Mouse (Mus musculus) kidney, adult 18-20 months (tissue): ENCODE data around the gene Art3.
A peak's percentile ranks its signal among the peaks of the same experiment; 100 is the strongest.

Source experiments
- DNase-seq: peaks from one replicate; pipeline ENCODE4 v3.0.0; 2021

Art3 gene

DNA sequence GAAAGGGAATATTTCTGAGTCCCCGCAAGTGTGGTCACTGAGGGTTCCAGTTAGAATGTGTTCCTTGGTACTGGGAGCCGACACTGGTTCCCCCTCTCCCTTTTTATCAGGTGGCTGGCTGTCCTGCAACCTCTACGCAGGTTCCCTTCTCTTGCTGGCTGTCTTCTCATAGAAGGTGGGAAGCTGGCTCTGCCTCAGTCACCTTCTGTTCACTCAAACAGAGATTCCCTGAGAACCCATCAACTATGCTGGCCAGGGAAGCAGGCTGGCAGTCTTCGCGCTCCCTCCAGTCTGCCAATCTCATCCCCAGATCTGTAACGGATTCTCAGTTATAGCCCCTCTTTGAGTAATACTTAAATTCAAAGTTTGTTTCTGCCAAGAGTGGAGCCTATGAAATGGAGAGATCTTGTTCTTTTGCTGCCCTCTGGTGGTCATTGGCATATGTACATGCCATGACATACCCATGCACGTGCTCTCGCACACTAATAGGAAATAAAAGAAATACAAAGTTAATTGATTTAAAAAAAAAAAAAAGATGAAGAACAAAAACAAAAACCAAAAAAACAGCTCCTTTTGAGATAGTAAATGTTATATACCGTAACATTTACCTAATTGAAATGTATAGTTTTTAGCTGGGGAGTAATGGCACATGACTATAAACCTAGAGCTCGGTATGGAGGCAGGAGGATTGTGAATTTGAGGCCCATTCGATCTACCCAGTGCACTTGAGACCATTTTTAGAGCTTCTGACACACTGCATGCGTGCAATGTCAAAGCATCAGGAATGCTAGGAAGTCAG lies 50.1 kb downstream of the Art3 start:
- DNase-seq = peak; percentile 81

GRCm38 (mm10) chr5:92382349-92382679 lies 50.7 kb downstream of the Art3 start:
- no peak for DNase-seq

DNA sequence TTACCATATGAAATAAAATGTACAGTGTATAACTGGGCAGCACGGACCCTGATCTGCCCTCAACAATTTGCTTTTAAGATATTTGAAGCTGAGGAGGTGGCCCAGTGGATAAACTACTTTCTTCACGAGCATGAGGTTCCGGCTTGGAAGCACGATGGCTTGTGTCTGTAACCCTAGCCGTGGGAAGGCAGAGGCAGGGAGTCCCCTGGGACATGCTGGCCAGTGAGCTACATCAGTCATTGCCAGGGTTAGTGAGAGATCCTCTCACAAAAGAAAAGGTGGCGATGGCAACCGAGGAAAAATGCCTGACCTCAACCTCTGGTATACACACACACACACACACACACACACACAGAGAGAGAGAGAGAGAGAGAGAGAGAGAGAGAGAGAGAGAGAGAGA lies 52.1 kb downstream of the Art3 start:
- DNase-seq = no peak

DNA sequence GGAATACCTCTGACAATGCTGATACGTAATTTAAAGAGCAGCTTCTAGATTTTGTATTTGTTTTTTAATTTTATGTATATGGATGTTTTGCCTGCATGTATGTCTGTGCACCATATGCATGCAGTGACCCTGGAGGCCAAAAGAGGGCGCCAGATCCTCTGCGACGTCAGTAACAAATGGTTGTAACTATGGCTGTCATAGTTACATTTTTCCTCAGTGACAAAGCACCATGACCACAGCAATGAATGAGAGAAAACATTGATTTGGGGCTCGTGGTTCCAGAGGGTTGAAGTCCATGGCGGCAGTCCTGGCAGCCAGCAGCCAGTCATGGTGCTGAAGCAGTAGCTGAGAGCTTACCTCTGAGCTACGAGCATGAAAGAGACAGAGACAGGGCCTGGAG lies 53.2 kb downstream of the Art3 start:
- DNase-seq = no peak

DNA sequence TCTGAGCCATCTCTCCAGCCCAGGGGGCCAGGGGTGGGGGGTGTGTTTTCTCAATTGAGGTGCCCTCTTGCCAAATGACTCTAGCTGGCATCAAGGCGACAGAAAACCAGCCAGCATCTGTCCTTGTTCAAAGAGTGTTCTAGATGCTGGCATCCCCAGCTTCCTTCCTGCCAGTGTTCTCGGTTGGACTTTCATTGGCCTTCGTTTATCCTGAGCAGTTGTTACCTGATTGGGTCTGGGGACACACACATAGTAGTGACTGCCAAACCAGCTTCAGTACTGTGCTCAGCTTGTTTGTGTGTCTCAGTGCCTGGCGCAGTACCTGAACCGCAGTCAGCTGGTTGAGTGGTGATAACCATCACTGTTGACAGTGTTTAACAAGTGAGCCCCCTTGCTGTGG lies 54.5 kb downstream of the Art3 start:
- DNase-seq = no peak

DNA sequence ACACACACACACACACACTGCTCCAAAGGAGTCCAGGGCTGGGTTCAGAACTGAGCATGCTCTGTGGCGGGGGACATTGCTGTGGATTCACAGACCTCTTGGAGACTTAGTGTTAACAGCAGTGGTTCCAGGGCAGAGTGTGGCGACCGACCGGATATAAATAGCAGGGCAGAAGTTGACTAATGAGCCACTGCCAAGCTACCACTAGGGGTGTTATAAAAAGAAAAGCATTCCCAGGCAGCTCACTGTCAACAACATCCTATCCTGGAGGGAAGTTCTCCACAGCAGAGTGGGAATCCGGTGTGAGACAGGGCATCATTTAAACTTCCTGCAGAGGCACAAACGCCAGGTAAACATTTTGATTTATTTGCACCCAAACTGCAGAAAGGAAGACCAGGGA lies 55.0 kb downstream of the Art3 start:
- no peak for DNase-seq

- DNase-seq = peak; percentile 38
These were observed 55.8 kb downstream of the Art3 start for GRCm38 (mm10) chr5:92387433-92387832.

GRCm38 (mm10) chr5:92389977-92390376 lies 58.4 kb downstream of the Art3 start:
- DNase-seq = no peak

- DNase-seq = no peak
These were observed 59.0 kb downstream of the Art3 start for GRCm38 (mm10) chr5:92390615-92391014.

GRCm38 (mm10) chr5:92392542-92392941 lies 60.9 kb downstream of the Art3 start:
- no peak for DNase-seq

GRCm38 (mm10) chr5:92393863-92394262 lies 62.2 kb downstream of the Art3 start:
- no peak for DNase-seq

DNA sequence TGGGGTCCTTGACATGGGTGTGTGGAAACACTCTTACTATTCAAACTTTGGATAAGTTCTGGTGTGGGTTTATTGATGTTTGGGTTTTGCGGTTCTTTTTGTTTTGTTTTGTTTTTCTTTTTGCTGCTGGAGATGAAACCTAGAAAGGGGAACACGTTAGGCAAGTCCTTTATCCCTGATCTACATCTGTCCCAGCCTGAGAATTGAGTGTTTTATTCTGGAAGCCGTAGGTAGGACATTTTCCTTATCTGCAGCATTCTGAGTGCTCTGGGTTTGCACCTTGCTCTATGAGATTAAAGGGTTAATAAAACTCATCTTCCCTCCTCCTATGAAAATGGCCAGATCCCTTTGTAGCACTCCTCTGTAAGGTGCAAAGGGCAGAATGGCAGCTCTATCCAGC lies 64.1 kb downstream of the Art3 start:
- DNase-seq = no peak

- DNase-seq = no peak
These were observed 64.8 kb downstream of the Art3 start for GRCm38 (mm10) chr5:92396476-92396875.

GRCm38 (mm10) chr5:92398153-92398552 lies 66.5 kb downstream of the Art3 start:
- DNase-seq = peak; percentile 83

DNA sequence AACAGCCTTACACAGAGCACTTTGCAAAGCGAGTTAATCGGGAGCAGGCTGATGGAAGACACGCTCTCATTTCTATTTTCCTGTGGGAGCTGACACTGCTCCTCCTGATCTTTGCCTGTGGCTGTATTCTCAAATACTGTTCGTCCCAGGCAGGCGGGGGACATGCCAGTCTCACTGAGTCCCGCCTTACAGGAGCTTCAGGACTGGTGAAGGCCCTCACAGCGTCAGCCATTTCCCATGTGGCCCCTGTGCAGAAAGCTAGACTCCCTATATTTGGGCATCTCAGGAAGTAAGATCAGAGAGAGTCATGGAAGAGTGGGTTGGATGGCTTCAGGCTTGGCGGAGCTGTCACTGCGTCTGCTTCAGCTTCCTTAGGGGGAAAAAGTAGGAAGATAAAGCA lies 71.2 kb downstream of the Art3 start:
- no peak for DNase-seq

- DNase-seq = no peak
These were observed 72.2 kb downstream of the Art3 start for GRCm38 (mm10) chr5:92403562-92404399.

- no peak for DNase-seq
These were observed 72.7 kb downstream of the Art3 start for GRCm38 (mm10) chr5:92404400-92404678.

GRCm38 (mm10) chr5:92409361-92410155 lies 77.9 kb downstream of the Art3 start:
- no peak for DNase-seq

DNA sequence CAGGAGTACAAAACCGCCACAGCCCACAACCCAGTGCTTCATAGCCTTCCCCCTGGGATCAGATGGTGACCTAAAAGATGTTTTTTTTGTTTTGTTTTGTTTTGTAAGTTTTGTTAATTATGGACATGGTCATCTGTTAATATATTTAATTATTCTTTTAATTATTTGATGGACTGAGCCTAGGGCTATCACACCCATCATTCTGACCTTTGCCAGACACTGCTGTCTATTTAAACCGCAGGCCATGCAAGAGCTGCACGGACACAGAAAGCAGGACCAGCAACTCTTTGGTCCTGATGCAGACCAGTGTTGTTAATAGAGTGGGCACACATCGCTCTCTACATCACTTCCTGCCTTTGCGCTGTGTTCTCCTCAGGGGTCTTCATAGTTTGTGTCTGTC lies 78.9 kb downstream of the Art3 start:
- DNase-seq = no peak

- DNase-seq = no peak
These were observed 80.0 kb downstream of the Art3 start for GRCm38 (mm10) chr5:92411461-92412140.

DNA sequence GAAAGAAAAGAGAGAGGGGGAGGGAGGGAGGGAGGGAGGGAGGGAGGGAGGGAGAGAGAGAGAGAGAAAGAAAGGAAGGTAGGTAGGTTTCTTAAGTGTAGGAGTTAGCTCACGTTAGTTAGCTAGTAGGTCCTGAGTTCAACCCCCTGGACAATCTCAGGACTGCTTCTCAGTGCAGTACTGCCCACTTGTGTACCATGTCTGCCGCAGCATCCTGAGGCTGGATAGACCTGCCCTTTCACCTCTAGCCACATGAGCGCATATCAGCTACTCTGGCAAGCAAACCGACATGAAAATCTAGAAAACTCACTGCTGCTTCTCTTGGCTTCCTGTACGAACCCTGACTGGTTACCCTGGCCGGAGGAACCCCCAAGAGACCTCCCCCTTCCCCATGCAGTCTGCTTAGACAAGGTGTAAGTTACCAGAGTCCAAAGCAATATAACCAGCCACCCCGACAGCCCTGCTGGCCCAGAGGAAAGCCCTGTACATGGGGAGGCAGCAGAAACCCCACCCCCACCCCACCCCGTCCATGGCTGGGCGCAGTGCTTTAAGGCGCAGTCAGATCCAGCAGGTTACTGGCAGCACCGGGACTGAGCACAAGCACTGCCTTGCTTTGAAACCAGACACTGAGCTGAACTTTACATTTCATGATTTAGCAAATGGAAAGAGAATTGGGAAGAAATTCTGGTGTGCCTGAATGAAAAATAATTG lies 81.8 kb downstream of the Art3 start:
- no peak for DNase-seq

GRCm38 (mm10) chr5:92413982-92414375 lies 82.4 kb downstream of the Art3 start:
- no peak for DNase-seq

DNA sequence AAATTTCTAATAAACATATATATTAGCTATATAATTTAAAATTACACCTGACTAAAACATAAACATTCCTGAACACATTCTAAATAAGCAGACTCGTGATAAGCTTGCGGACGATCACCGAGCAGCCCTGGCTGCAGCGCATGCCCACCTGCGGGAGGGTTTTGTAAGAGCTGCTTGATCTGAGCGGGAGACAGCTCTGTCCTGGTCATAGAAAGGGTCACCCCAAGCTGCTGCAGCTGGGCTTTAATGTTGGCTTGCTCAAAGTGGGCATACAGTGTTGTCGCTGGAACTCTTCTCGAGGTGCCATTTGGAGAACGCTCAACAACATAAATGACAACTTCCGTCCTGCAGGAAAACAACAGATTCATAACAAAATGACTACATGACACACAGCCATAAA lies 92.5 kb downstream of the Art3 start:
- no peak for DNase-seq
